Mouse (Mus musculus) heart, postnatal 0 days (tissue): ENCODE data around the gene Igsf21. TPM values are rescaled to one million over a fixed set of nuclear protein-coding genes. Genes with fewer than 3 reads are reported as not detected.

Source experiments
- ATAC-seq: fragments of 200-750 bp; cut with Nextera tagmentation; 2 replicates; pipeline ENCODE4 v1.8.0; 2017; ENCODE audit warnings: low read depth, moderate number of reproducible peaks, moderate library complexity; ENCODE audit not compliant: insufficient read depth
- DNase-seq: peaks from one replicate; pipeline ENCODE4 v3.0.0-alpha.2; 2016; ENCODE audit warnings: low spot score
- H3K27ac ChIP-seq: fragments of 300-500 bp; sonication (generic); 2 replicates; pipeline ENCODE4 v1.5.1; 2014; ENCODE audit warnings: low read depth, mild to moderate bottlenecking
- H3K27me3 ChIP-seq: fragments of 300-500 bp; sonication (generic); 2 replicates; pipeline ENCODE4 v1.6.1; 2014; ENCODE audit warnings: low read length, mixed read lengths; ENCODE audit not compliant: control insufficient read depth, insufficient read depth
- H3K36me3 ChIP-seq: fragments of 300-500 bp; sonication (generic); replicated peaks from 2 replicates; pipeline ENCODE4 v1.6.1; 2014; ENCODE audit warnings: low read length, mixed read lengths; ENCODE audit not compliant: control insufficient read depth, insufficient read depth
- H3K4me1 ChIP-seq: fragments of 300-500 bp; sonication (generic); 2 replicates; pipeline ENCODE4 v1.6.1; 2014; ENCODE audit warnings: antibody characterized with exemption; ENCODE audit not compliant: control insufficient read depth, insufficient read depth
- H3K4me2 ChIP-seq: fragments of 300-500 bp; sonication (generic); 2 replicates; pipeline ENCODE4 v1.6.1; 2014; ENCODE audit warnings: low read depth, mild to moderate bottlenecking, low read length, moderate library complexity
- H3K4me3 ChIP-seq: fragments of 300-500 bp; sonication (generic); 2 replicates; pipeline ENCODE4 v1.5.1; 2014; ENCODE audit warnings: low read depth, low read length
- H3K9ac ChIP-seq: fragments of 300-500 bp; sonication (generic); replicated peaks from 2 replicates; pipeline ENCODE4 v1.6.1; 2014; ENCODE audit warnings: low read depth, low read length, mixed read lengths
- H3K9me3 ChIP-seq: fragments of 300-500 bp; sonication (generic); replicated peaks from 2 replicates; pipeline ENCODE4 v1.6.1; 2016; ENCODE audit warnings: low read length; ENCODE audit not compliant: control insufficient read depth
- CTCF ChIP-seq: IDR thresholded peaks from 2 replicates; pipeline ENCODE4 v1.5.1; 2016; ENCODE audit warnings: antibody characterized with exemption, control low read depth, low read depth
- EP300 ChIP-seq: IDR thresholded peaks from 2 replicates; pipeline ENCODE4 v1.6.1; 2016; ENCODE audit warnings: antibody characterized with exemption, low read depth
- WGBS: fragments of 180-500 bp; shearing (Covaris S2); extraction: QIAGEN DNeasy Blood & Tissue Kit; methylation state at CpG from one replicate; pipeline ENCODE4 v1.1.7; 2014; 5-methylcytosine and 5-hydroxymethylcytosine counted together
- polyA plus RNA-seq: library from polyadenylated mRNA; unstranded; fragments of >200 nt; fragmentation: Nextera tagmentation; extraction: Ambion mirVana; gene quantifications from 2 replicates; pipeline ENCODE4 v1.2.1, GENCODE M21; 2015
- total RNA-seq: library from RNA; depleted of rRNA; stranded (reverse); fragments of >200 nt; gene quantifications from 2 replicates; pipeline ENCODE4 v1.2.3, GENCODE M21; 2014; ENCODE audit warnings: low replicate concordance

Igsf21 gene
- total and polyA plus RNA-seq, 2 experiments from 2014 or later = 0.05 TPM; not detected in 1

- Histone ChIP-seq H3K4me3 (no peak overlapping the region), H3K9ac (no peak overlapping the region), H3K4me1 (no peaks in the 10 kb centered on the region), H3K9me3 (no peaks in the 10 kb centered on the region), H3K36me3 (no peaks in the 10 kb centered on the region), H3K4me2 (no peak overlapping the region), H3K27me3 (0 out of 2 replicates have a peak, but pooled peaks cover 7% of the 10 kb centered on the region), H3K27ac (no peak overlapping the region)
- ATAC-seq (no peak), DNase-seq (no peak)
- WGBS = 51% methylated on average over 22 of the region's 22 CpGs
- TF ChIP-seq EP300 = no peak
Measured at GRCm38 (mm10) chr4:140220326-140221093, 26.1 kb downstream of the Igsf21 start.

DNA sequence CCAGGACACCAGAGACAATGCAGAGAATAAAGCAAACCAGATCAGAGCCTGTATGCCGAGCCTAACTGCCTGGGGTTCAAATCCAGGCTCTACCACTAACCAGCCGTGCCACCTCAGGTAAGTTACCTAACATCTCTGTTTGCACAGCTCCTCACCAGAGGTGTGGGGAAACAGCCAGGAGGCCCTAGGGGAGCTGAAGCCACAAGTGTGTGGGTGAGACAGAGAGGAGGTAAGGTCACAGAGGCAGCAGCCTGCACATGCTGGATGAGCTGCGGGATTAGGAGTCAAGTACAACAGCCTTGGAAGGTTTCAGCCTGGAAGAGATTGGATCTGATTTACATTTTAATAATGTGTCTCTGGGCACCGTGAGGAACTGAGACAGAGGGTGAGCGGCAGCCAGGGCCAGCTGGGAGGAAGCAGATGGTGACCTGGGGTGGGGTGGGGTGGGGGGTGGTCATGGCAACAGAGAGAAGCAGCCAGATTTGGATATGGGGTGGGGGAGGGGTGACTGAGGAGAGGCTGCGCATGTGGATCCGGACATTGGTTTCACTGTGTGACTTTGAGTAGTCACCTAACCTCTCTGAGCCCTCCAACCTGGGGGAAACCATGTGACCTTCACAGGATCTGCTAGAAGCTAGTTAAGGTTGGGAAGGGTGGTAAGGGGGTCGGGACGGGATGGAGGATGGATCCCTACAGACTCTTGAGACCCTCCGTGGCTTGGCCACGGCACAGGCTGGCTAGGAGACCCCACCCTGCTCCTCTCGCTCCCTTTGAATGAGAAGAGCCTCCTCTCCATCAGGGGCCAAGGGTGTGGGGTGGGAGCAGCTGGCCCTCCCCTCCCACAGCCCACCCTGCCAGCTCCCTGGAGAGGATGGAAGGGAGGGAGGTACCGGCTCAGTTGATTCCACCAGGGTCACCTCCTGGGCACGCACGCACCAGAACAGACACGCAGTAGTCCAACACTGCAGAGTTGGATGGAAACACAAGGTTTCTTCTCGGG is 27.4 kb downstream of the Igsf21 start:
- TF ChIP-seq EP300 (no peak), CTCF (no peak)
- no peak overlapping the region for H3K9ac ChIP-seq
- 53% methylated on average over 17 of the region's 17 CpGs for WGBS

GRCm38 (mm10) chr4:140218384-140218783 is 28.2 kb downstream of the Igsf21 start:
- ATAC-seq = no peak

More for the DNA sequence above, 27.4 kb downstream of the Igsf21 start:
- H3K4me1 ChIP-seq = no peaks in the 10 kb centered on the region
- no peak for ATAC-seq
- DNase-seq = no peak
- no peak overlapping the region for H3K4me3 ChIP-seq
- 0 out of 2 replicates have a peak, but pooled peaks cover 3% of the 10 kb centered on the region for H3K27me3 ChIP-seq
- no peak overlapping the region for H3K4me2 ChIP-seq
- H3K36me3 ChIP-seq = no peaks in the 10 kb centered on the region
- H3K9me3 ChIP-seq = no peaks in the 10 kb centered on the region
- no peak overlapping the region for H3K27ac ChIP-seq

GRCm38 (mm10) chr4:140217934-140218333 is 28.6 kb downstream of the Igsf21 start:
- no peak overlapping the region for H3K4me3 ChIP-seq
- 0 out of 2 replicates have a peak, but pooled peaks cover 3% of the 10 kb centered on the region for H3K27me3 ChIP-seq
- no peaks in the 10 kb centered on the region for H3K4me1 ChIP-seq
- no peak for DNase-seq
- H3K4me2 ChIP-seq = no peak overlapping the region
- H3K27ac ChIP-seq = no peak overlapping the region
- no peaks in the 10 kb centered on the region for H3K9me3 ChIP-seq
- TF ChIP-seq EP300 (no peak), CTCF (no peak)
- no peak for ATAC-seq
- H3K9ac ChIP-seq = no peak overlapping the region
- 72% methylated on average over 8 of the region's 8 CpGs for WGBS
- no peaks in the 10 kb centered on the region for H3K36me3 ChIP-seq

More at GRCm38 (mm10) chr4:140218384-140218783, 28.2 kb downstream of the Igsf21 start:
- Histone ChIP-seq H3K4me3 (no peak overlapping the region), H3K4me1 (no peaks in the 10 kb centered on the region), H3K27me3 (0 out of 2 replicates have a peak, but pooled peaks cover 3% of the 10 kb centered on the region), H3K27ac (no peak overlapping the region), H3K9me3 (no peaks in the 10 kb centered on the region), H3K36me3 (no peaks in the 10 kb centered on the region), H3K9ac (no peak overlapping the region), H3K4me2 (no peak overlapping the region)
- no peak for DNase-seq
- TF ChIP-seq EP300 (no peak), CTCF (no peak)
- WGBS = 80% methylated on average over 5 of the region's 5 CpGs

- Histone ChIP-seq H3K36me3 (no peaks in the 10 kb centered on the region), H3K4me2 (no peak overlapping the region), H3K27ac (no peak overlapping the region), H3K4me3 (no peak overlapping the region), H3K9ac (no peak overlapping the region), H3K27me3 (no peaks in the 10 kb centered on the region), H3K9me3 (no peaks in the 10 kb centered on the region), H3K4me1 (no peaks in the 10 kb centered on the region)
- WGBS = 83% methylated on average over 8 of the region's 8 CpGs
- no peak for ATAC-seq
- DNase-seq = no peak
- TF ChIP-seq EP300 (no peak), CTCF (no peak)
Measured at GRCm38 (mm10) chr4:140216096-140216495, 30.5 kb downstream of the Igsf21 start.
